Mouse (Mus musculus): ENCODE measurements around the gene Prlr. TPM values are rescaled to one million over a fixed set of nuclear protein-coding genes. Genes with fewer than 3 reads are reported as not detected.

Gene Prlr
- total RNA-seq (2015), result 0.09 TPM in 1 of 2 replicates, not detected in the other
- 0.37 TPM in 1 of 2 replicates, not detected in the other for total RNA-seq (2017)

- no peak for ATAC-seq (ENCODE audit: poor library complexity, severe bottlenecking)
These were observed at the start of gene Prlr for GRCm38 (mm10) chr15:10177083-10177482. TSS of gene Prlr (plus strand) at chr15:10177238.

- ATAC-seq (ENCODE audit: poor library complexity, severe bottlenecking), result no peak
These were observed 43.3 kb upstream of the Prlr start for GRCm38 (mm10) chr15:10133781-10134180.

- no peak for ATAC-seq (ENCODE audit: poor library complexity, severe bottlenecking)
These were observed 42.1 kb upstream of the Prlr start for GRCm38 (mm10) chr15:10134889-10135288.

GRCm38 (mm10) chr15:10144520-10144919 lies 32.5 kb upstream of the Prlr start:
- peak; percentile 77 for ATAC-seq (ENCODE audit: poor library complexity, severe bottlenecking)

GRCm38 (mm10) chr15:10148196-10148595 lies 28.8 kb upstream of the Prlr start:
- no peak for ATAC-seq (ENCODE audit: poor library complexity, severe bottlenecking)

- ATAC-seq (ENCODE audit: poor library complexity, severe bottlenecking), result no peak
These were observed 16.4 kb upstream of the Prlr start for GRCm38 (mm10) chr15:10160663-10161062.

- ATAC-seq (ENCODE audit: poor library complexity, severe bottlenecking), result no peak
These were observed 2.0 kb upstream of the Prlr start for GRCm38 (mm10) chr15:10175078-10175477.

- ATAC-seq (ENCODE audit: poor library complexity, severe bottlenecking), result 0 out of 2 replicates have a peak, but pooled peaks have one; percentile 21
These were observed 1.4 kb upstream of the Prlr start for GRCm38 (mm10) chr15:10175656-10176055.

- ATAC-seq (ENCODE audit: poor library complexity, severe bottlenecking), result peak; percentile 52
These were observed 587 bp downstream of the Prlr start for GRCm38 (mm10) chr15:10177519-10178130.

GRCm38 (mm10) chr15:10178131-10178566 lies 1.1 kb downstream of the Prlr start:
- no peak for ATAC-seq (ENCODE audit: poor library complexity, severe bottlenecking)

- ATAC-seq (ENCODE audit: poor library complexity, severe bottlenecking), result no peak
These were observed 3.7 kb downstream of the Prlr start for GRCm38 (mm10) chr15:10180694-10181093.

- ATAC-seq (ENCODE audit: poor library complexity, severe bottlenecking), result no peak
These were observed 15.1 kb downstream of the Prlr start for GRCm38 (mm10) chr15:10192101-10192630.

- no peak for ATAC-seq (ENCODE audit: poor library complexity, severe bottlenecking)
These were observed 24.0 kb downstream of the Prlr start for GRCm38 (mm10) chr15:10200991-10201390.

GRCm38 (mm10) chr15:10202504-10203302 lies 25.7 kb downstream of the Prlr start:
- ATAC-seq (ENCODE audit: poor library complexity, severe bottlenecking), result no peak

- no peak for ATAC-seq (ENCODE audit: poor library complexity, severe bottlenecking)
These were observed 33.3 kb downstream of the Prlr start for GRCm38 (mm10) chr15:10210261-10210770.

- no peak for ATAC-seq (ENCODE audit: poor library complexity, severe bottlenecking)
These were observed 35.0 kb downstream of the Prlr start for GRCm38 (mm10) chr15:10211992-10212391.

GRCm38 (mm10) chr15:10213213-10213612 lies 36.2 kb downstream of the Prlr start:
- no peak for ATAC-seq (ENCODE audit: poor library complexity, severe bottlenecking)

GRCm38 (mm10) chr15:10213710-10214109 lies 36.7 kb downstream of the Prlr start:
- no peak for ATAC-seq (ENCODE audit: poor library complexity, severe bottlenecking)

- ATAC-seq (ENCODE audit: poor library complexity, severe bottlenecking), result no peak
These were observed 38.7 kb downstream of the Prlr start for GRCm38 (mm10) chr15:10215719-10216118.

GRCm38 (mm10) chr15:10216189-10216588 lies 39.2 kb downstream of the Prlr start:
- ATAC-seq (ENCODE audit: poor library complexity, severe bottlenecking), result no peak

GRCm38 (mm10) chr15:10223614-10224155 lies 46.6 kb downstream of the Prlr start:
- no peak for ATAC-seq (ENCODE audit: poor library complexity, severe bottlenecking)
